Mouse (Mus musculus): ENCODE measurements at regions not wholly inside any gene's neighbourhood (a gene's known extent, or its start where the extent isn't known, plus 50 kb on each side); places are given as distances from the start of the nearest gene placed in this dataset.

DNA sequence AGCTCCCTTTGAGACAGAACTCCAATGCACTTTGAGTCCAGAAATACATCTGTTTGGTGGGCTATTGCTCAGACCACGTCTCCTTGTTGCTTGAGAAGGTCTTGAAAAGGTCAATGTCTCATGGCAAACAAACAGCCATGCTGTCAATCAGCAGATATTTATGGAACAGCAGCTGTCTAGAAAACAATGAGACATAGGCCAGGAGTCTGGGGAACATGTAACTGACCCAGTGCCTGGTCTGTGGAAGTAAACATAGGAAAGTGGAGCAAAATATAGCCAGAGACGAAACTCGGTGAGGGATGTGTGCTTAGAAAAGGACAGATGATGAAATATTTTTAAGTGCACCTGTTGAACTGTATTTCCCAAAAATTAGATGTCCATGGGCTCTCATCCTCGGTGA lies 241.1 kb upstream of the Mon1b start:
- Histone ChIP-seq H3K4me2 (no peak overlapping the region), H3K27me3 (ENCODE audit: insufficient read depth, low read length) (no peaks in the 10 kb centered on the region), H3K36me3 (ENCODE audit: insufficient read depth) (no peaks in the 10 kb centered on the region), H3K4me1 (ENCODE audit: insufficient read depth) (no peaks in the 10 kb centered on the region), H3K27ac (ENCODE audit: low read depth) (no peak overlapping the region), H3K9ac (no peak overlapping the region), H3K9me3 (ENCODE audit: low read depth, low read length) (no peaks in the 10 kb centered on the region), H3K4me3 (ENCODE audit: low read depth, low read length) (no peak overlapping the region)
- no peak for TF ChIP-seq CTCF (IDR thresholded peaks at IDR 0.05; ENCODE audit: low read depth)
- 65% methylated on average over 4 of the region's 4 CpGs for WGBS
- ATAC-seq (ENCODE audit: insufficient read depth) (no peak), DNase-seq (no peak)

DNA sequence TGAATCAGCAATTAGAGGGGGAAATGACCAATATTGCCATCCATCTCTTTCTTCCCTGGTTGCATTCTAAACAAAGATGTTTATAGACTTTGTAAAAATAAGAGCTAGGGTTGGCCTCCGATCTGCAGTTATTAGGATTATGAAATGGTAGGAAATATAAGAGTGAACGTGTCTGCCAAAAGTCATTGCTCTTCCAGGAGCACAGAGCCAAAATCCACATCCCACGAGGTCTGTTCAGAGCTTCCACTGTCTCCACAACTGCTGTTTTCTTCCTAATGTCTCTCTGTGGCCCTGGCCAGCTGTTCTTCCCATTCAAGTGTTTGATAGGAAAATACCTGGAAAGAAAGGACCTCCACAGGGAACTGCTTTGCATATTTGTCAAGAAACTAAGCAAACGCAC lies 230.2 kb upstream of the Mon1b start:
- H3K36me3 ChIP-seq (ENCODE audit: insufficient read depth), result no peaks in the 10 kb centered on the region
- WGBS, result 32% methylated on average over 4 of the region's 4 CpGs
- H3K27me3 ChIP-seq (ENCODE audit: insufficient read depth, low read length), result no peaks in the 10 kb centered on the region
- no peak for TF ChIP-seq CTCF (IDR thresholded peaks at IDR 0.05; ENCODE audit: low read depth)
- ATAC-seq (ENCODE audit: insufficient read depth) (no peak), DNase-seq (peak; percentile 45)
- H3K4me2 ChIP-seq, result no peak overlapping the region
- no peak overlapping the region for H3K9ac ChIP-seq
- H3K4me3 ChIP-seq (ENCODE audit: low read depth, low read length), result no peak overlapping the region
- no peaks in the 10 kb centered on the region for H3K9me3 ChIP-seq (ENCODE audit: low read depth, low read length)
- no peaks in the 10 kb centered on the region for H3K4me1 ChIP-seq (ENCODE audit: insufficient read depth)
- no peak overlapping the region for H3K27ac ChIP-seq (ENCODE audit: low read depth)

- TF ChIP-seq CTCF (IDR thresholded peaks at IDR 0.05; ENCODE audit: low read depth), result no peak; the same call in 1 of the 2 replicates
- no peak for DNase-seq
- no peaks in the 10 kb centered on the region for H3K36me3 ChIP-seq (ENCODE audit: insufficient read depth)
- 70% methylated on average over 3 of the region's 3 CpGs for WGBS
- no peaks in the 10 kb centered on the region for H3K4me1 ChIP-seq (ENCODE audit: insufficient read depth)
- ATAC-seq (ENCODE audit: insufficient read depth), result no peak
- no peaks in the 10 kb centered on the region for H3K9me3 ChIP-seq (ENCODE audit: low read depth, low read length)
- H3K9ac ChIP-seq, result no peak overlapping the region
- H3K4me2 ChIP-seq, result no peak overlapping the region
- no peak overlapping the region for H3K4me3 ChIP-seq (ENCODE audit: low read depth, low read length)
- H3K27ac ChIP-seq (ENCODE audit: low read depth), result no peak overlapping the region
- H3K27me3 ChIP-seq (ENCODE audit: insufficient read depth, low read length), result no peaks in the 10 kb centered on the region
These were observed 216.0 kb upstream of the Mon1b start for GRCm38 (mm10) chr8:113419352-113419751.

DNA sequence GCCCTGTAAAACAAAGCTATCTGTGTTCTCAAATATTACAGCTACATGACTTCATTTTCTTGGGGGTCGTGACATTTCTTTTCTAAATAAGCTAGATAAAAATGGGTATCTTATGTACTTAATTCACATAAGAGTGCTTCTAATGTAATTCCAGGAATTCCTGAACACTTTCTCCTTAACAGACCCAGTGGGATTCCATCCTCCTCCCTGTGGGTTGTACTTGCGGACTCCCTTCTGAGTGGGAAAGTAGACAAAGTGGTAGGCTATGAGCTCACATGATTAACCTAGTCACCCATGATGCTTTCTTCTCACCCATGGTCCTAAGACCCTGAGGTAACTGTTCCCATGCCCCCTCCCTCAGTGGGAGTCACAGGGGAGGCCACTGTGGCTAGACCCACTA lies 212.7 kb upstream of the Mon1b start:
- TF ChIP-seq CTCF (IDR thresholded peaks at IDR 0.05; ENCODE audit: low read depth), result no peak
- H3K27me3 ChIP-seq (ENCODE audit: insufficient read depth, low read length), result no peaks in the 10 kb centered on the region
- H3K4me1 ChIP-seq (ENCODE audit: insufficient read depth), result no peaks in the 10 kb centered on the region
- no peaks in the 10 kb centered on the region for H3K9me3 ChIP-seq (ENCODE audit: low read depth, low read length)
- H3K4me3 ChIP-seq (ENCODE audit: low read depth, low read length), result no peak overlapping the region
- peak; percentile 68; the same call in 1 of the 2 replicates for ATAC-seq (ENCODE audit: insufficient read depth)
- H3K4me2 ChIP-seq, result no peak overlapping the region
- H3K27ac ChIP-seq (ENCODE audit: low read depth), result no peak overlapping the region
- WGBS, result 62% methylated on average over 2 of the region's 2 CpGs
- no peaks in the 10 kb centered on the region for H3K36me3 ChIP-seq (ENCODE audit: insufficient read depth)
- peak; percentile 21 for DNase-seq
- no peak overlapping the region for H3K9ac ChIP-seq

GRCm38 (mm10) chr8:113439088-113439487 lies 196.3 kb upstream of the Mon1b start:
- no peak for ATAC-seq (ENCODE audit: insufficient read depth)
- TF ChIP-seq CTCF (IDR thresholded peaks at IDR 0.05; ENCODE audit: low read depth), result no peak
- no peaks in the 10 kb centered on the region for H3K36me3 ChIP-seq (ENCODE audit: insufficient read depth)
- H3K27me3 ChIP-seq (ENCODE audit: insufficient read depth, low read length), result no peaks in the 10 kb centered on the region
- H3K4me3 ChIP-seq (ENCODE audit: low read depth, low read length), result no peak overlapping the region
- H3K27ac ChIP-seq (ENCODE audit: low read depth), result no peak overlapping the region
- no peak overlapping the region for H3K4me2 ChIP-seq
- no peaks in the 10 kb centered on the region for H3K4me1 ChIP-seq (ENCODE audit: insufficient read depth)
- no peak for DNase-seq
- no peaks in the 10 kb centered on the region for H3K9me3 ChIP-seq (ENCODE audit: low read depth, low read length)
- H3K9ac ChIP-seq, result no peak overlapping the region
- WGBS, result 65% methylated on average over 7 of the region's 7 CpGs

DNA sequence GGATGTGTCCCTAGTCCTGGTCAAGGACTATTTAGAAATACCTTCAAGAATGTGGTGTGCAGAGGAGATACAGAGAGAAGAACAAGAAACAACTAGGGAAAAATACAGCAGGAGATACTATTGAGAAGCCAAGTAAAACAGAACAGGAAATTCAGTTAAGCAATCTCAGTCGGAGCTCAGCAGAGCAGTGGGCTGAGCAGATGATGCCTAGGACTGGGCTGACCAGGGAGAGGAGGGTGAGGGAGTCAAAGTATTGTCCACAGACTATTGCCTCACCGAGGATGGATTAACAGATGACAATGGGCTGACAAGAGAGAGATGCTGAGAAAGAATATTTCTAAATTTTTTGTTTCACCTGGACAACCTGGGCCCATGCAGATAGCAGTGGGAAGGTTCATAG lies 181.4 kb upstream of the Mon1b start:
- H3K27ac ChIP-seq (ENCODE audit: low read depth), result no peak overlapping the region
- TF ChIP-seq CTCF (IDR thresholded peaks at IDR 0.05; ENCODE audit: low read depth), result no peak
- H3K36me3 ChIP-seq (ENCODE audit: insufficient read depth), result no peaks in the 10 kb centered on the region
- no peaks in the 10 kb centered on the region for H3K4me1 ChIP-seq (ENCODE audit: insufficient read depth)
- H3K4me3 ChIP-seq (ENCODE audit: low read depth, low read length), result no peak overlapping the region
- H3K4me2 ChIP-seq, result no peak overlapping the region
- WGBS, result 75% methylated on average over 2 of the region's 2 CpGs
- no peaks in the 10 kb centered on the region for H3K9me3 ChIP-seq (ENCODE audit: low read depth, low read length)
- H3K27me3 ChIP-seq (ENCODE audit: insufficient read depth, low read length), result no peaks in the 10 kb centered on the region
- ATAC-seq (ENCODE audit: insufficient read depth) (no peak), DNase-seq (no peak)
- H3K9ac ChIP-seq, result no peak overlapping the region

DNA sequence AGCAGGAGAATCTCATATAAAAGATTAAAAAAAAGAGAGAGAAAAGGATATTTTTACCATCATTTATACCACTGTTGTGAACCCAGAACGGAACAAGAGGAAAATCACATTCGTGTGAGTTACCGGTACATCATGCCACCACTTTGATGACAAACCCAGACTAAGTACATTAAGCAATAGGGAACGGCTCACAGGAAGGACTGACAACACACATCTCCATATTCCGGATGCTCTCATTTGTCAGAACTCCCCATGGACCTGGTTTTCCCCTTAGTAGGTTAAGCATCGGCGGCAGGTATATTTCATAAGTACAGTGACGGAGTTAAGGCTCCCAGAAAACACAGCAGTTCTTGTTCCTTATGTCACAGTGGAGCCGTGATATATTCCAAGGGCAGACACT lies 170.8 kb upstream of the Mon1b start:
- ATAC-seq (ENCODE audit: insufficient read depth) (no peak), DNase-seq (no peak)
- Histone ChIP-seq H3K9me3 (ENCODE audit: low read depth, low read length) (no peaks in the 10 kb centered on the region), H3K9ac (no peak overlapping the region), H3K27me3 (ENCODE audit: insufficient read depth, low read length) (no peaks in the 10 kb centered on the region), H3K27ac (ENCODE audit: low read depth) (no peak overlapping the region), H3K36me3 (ENCODE audit: insufficient read depth) (no peaks in the 10 kb centered on the region), H3K4me3 (ENCODE audit: low read depth, low read length) (no peak overlapping the region), H3K4me2 (no peak overlapping the region), H3K4me1 (ENCODE audit: insufficient read depth) (no peaks in the 10 kb centered on the region)
- 77% methylated on average over 9 of the region's 9 CpGs for WGBS
- TF ChIP-seq CTCF (IDR thresholded peaks at IDR 0.05; ENCODE audit: low read depth), result no peak

DNA sequence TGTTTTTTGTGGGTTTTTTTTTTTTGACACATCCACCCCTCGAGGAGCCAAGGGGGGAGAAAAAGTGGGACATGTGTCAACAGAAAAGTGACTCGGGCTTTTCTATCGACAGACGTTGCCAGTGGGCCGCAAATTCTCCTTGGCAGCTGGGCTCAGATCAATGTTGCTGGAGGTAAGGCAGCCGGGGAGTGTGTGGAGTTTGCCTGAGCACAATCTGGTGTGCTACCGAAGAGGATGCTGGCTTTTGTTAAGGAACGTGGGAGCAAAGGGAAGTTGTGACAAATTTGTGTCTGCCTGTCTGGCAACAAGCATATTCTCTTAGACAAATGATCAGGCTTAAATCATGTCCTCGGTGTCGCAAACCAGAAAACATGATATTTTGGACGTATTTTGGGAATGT lies 170.2 kb upstream of the Mon1b start:
- Histone ChIP-seq H3K27me3 (ENCODE audit: insufficient read depth, low read length) (no peaks in the 10 kb centered on the region), H3K4me1 (ENCODE audit: insufficient read depth) (no peaks in the 10 kb centered on the region), H3K36me3 (ENCODE audit: insufficient read depth) (no peaks in the 10 kb centered on the region), H3K9ac (no peak overlapping the region), H3K4me3 (ENCODE audit: low read depth, low read length) (no peak overlapping the region), H3K27ac (ENCODE audit: low read depth) (no peak overlapping the region), H3K4me2 (no peak overlapping the region), H3K9me3 (ENCODE audit: low read depth, low read length) (no peaks in the 10 kb centered on the region)
- 55% methylated on average over 11 of the region's 11 CpGs for WGBS
- TF ChIP-seq CTCF (IDR thresholded peaks at IDR 0.05; ENCODE audit: low read depth), result no peak
- ATAC-seq (ENCODE audit: insufficient read depth) (no peak), DNase-seq (no peak)

Data from lung, embryonic 14.5 days (tissue).